Comparison of ENCODE assay signal across 8 mouse cellular contexts in the genomic region with DNA sequence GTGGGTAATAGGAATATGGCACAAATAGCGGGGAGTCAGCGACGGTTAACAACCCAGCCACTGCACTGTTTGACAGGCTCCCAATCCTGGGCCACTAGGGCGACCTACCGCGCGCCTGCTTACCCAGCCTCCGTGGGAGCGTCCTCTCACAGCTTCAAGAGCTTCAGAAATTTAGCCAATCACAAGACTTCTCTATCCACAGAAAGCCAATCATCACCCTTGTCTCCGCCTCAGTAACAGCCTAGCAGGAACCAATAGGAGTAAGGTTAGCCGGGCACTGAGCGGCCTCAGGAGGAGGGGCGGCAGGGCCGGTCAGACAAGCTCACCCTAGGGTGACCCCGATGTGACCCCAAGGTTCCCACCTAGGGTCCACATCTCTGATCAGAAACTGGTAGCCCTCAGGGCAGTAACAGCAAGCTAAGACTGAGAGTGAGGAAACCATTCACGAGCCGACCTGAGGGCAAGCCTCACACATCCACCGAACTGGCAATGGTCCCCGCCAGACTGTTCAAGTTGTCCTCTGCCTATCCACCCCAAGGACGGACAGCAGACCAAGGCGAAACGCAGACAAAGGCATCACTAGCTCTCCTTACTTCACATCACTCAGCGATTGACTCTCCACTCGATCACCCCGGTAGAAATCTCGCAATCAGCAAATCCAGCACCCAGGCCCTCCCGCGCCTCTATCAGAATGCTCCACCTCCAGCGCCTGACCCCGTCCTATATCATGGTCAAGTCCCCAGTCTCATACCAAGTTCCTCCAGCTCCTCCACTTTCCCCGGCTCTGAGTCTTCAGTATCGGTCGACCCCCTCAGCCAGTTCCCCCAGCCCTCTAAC. TPM values are rescaled to one million over a fixed set of nuclear protein-coding genes. Genes with fewer than 3 reads are reported as not detected.
A peak's percentile ranks its signal among the peaks of the same experiment; 100 is the strongest.
DNase-seq lines count a peak whose midpoint lies in the region; ATAC-seq lines count a peak whose summit lies in the region.

No protein-coding gene starts in this region.

- H3K4me2 ChIP-seq in lung, embryonic 16.5 days (ENCODE audit: low read depth, low read length) = peak overlapping the region; percentile 91

- no peaks in the 10 kb centered on the region for H3K9me3 ChIP-seq in hindbrain, embryonic 10.5 days
- no peaks in the 10 kb centered on the region for H3K9me3 ChIP-seq in lung, embryonic 16.5 days (ENCODE audit: control insufficient read depth, low read length)

- peak; percentile 68 for ATAC-seq in lung, embryonic 16.5 days (ENCODE audit: low read depth)

- H3K9ac ChIP-seq in lung, embryonic 16.5 days (ENCODE audit: low read length) = peak overlapping the region; percentile 93

- no peaks in the 10 kb centered on the region for H3K27me3 ChIP-seq in hindbrain, embryonic 10.5 days (ENCODE audit: insufficient read depth, poor library complexity, severe bottlenecking)
- no peaks in the 10 kb centered on the region for H3K27me3 ChIP-seq in lung, embryonic 16.5 days (ENCODE audit: control insufficient read depth, insufficient read depth, low read depth, low read length)

- WGBS in hindbrain, embryonic 10.5 days = under 1% methylated on average over 33 of the region's 33 CpGs
- WGBS in lung, embryonic 16.5 days = 1% methylated on average over 33 of the region's 33 CpGs

- peaks cover 70% of the 10 kb centered on the region for H3K36me3 ChIP-seq in hindbrain, embryonic 10.5 days
- peaks cover 41% of the 10 kb centered on the region for H3K36me3 ChIP-seq in lung, embryonic 16.5 days (ENCODE audit: control insufficient read depth, insufficient read depth, low read length)

- peak overlapping the region; percentile 99 for H3K27ac ChIP-seq in hindbrain, embryonic 10.5 days
- peak overlapping the region; percentile 96 for H3K27ac ChIP-seq in lung, embryonic 16.5 days (ENCODE audit: low read length)

- peak; percentile 95 for DNase-seq in MEL-GATA-1-ER (ENCODE audit: extremely low read depth, low read depth)
- peak; percentile 95 for DNase-seq in cerebellum, adult 9-10 months
- DNase-seq in frontal cortex, adult 2 months (ENCODE audit: extremely low spot score in 1 of 2, low spot score in 1 of 2) = peak; percentile 90 to 93
- DNase-seq in hindbrain, embryonic 10.5 days (ENCODE audit: low spot score) = peak; percentile 86
- peak; percentile 94 for DNase-seq in layer of hippocampus, adult 9-11 months
- peak; percentile 57 for DNase-seq in ovary, postnatal 10 days (ENCODE audit: low spot score)
- DNase-seq in thymus, postnatal 0 days (ENCODE audit: low spot score) = peak; percentile 90

- H3K4me3 ChIP-seq in hindbrain, embryonic 10.5 days = peak overlapping the region; percentile 82
- H3K4me3 ChIP-seq in lung, embryonic 16.5 days (ENCODE audit: low read length) = peak overlapping the region; percentile 77

- H3K4me1 ChIP-seq in hindbrain, embryonic 10.5 days (replicated peaks) = peaks cover 58% of the 10 kb centered on the region
- peaks cover 29% of the 10 kb centered on the region for H3K4me1 ChIP-seq in lung, embryonic 16.5 days (replicated peaks; ENCODE audit: control insufficient read depth, insufficient read depth, low read length)

RNA-seq across cellular contexts. Expression of a gene that starts 4.7 kb away (rescaled TPM):
- 12.3 and 12.7 TPM in 2 replicates for polyA plus RNA-seq in frontal cortex, adult 2 months (2012; rRNA removed)
- 37.9 and 43.4 TPM in 2 replicates for polyA plus RNA-seq in hindbrain, embryonic 10.5 days (2016; fragmentation: Nextera tagmentation; extraction: Ambion mirVana)
- 25.2 and 26.0 TPM in 2 replicates for polyA plus RNA-seq in lung, embryonic 16.5 days (2015; fragmentation: Nextera tagmentation; extraction: Ambion mirVana)
- polyA plus RNA-seq in thymus, postnatal 0 days (2015; fragmentation: Nextera tagmentation; extraction: Ambion mirVana) = 31.5 and 45.6 TPM in 2 replicates

RNA-seq across cellular contexts. Expression of a gene that starts 10.7 kb away (rescaled TPM):
- polyA plus RNA-seq in frontal cortex, adult 2 months (2012; rRNA removed) = 4.1 and 4.6 TPM in 2 replicates
- 22.1 and 22.2 TPM in 2 replicates for polyA plus RNA-seq in hindbrain, embryonic 10.5 days (2016; fragmentation: Nextera tagmentation; extraction: Ambion mirVana)
- 54.7 and 57.4 TPM in 2 replicates for polyA plus RNA-seq in lung, embryonic 16.5 days (2015; fragmentation: Nextera tagmentation; extraction: Ambion mirVana)
- polyA plus RNA-seq in thymus, postnatal 0 days (2015; fragmentation: Nextera tagmentation; extraction: Ambion mirVana) = 10.4 and 12.9 TPM in 2 replicates

RNA-seq across cellular contexts. Expression of a gene that starts 13.3 kb away (rescaled TPM):
- polyA plus RNA-seq in frontal cortex, adult 2 months (2012; rRNA removed) = 34.2 and 35.7 TPM in 2 replicates
- polyA plus RNA-seq in hindbrain, embryonic 10.5 days (2016; fragmentation: Nextera tagmentation; extraction: Ambion mirVana) = 47.2 and 51.7 TPM in 2 replicates
- 32.3 and 32.6 TPM in 2 replicates for polyA plus RNA-seq in lung, embryonic 16.5 days (2015; fragmentation: Nextera tagmentation; extraction: Ambion mirVana)
- 25.9 and 28.3 TPM in 2 replicates for polyA plus RNA-seq in thymus, postnatal 0 days (2015; fragmentation: Nextera tagmentation; extraction: Ambion mirVana)

RNA-seq across cellular contexts. Expression of a gene that starts 13.5 kb away (rescaled TPM):
- 179 and 182 TPM in 2 replicates for polyA plus RNA-seq in frontal cortex, adult 2 months (2012; rRNA removed)
- 148 and 159 TPM in 2 replicates for polyA plus RNA-seq in hindbrain, embryonic 10.5 days (2016; fragmentation: Nextera tagmentation; extraction: Ambion mirVana)
- 158 and 165 TPM in 2 replicates for polyA plus RNA-seq in lung, embryonic 16.5 days (2015; fragmentation: Nextera tagmentation; extraction: Ambion mirVana)
- 194 and 211 TPM in 2 replicates for polyA plus RNA-seq in thymus, postnatal 0 days (2015; fragmentation: Nextera tagmentation; extraction: Ambion mirVana)

RNA-seq across cellular contexts. Expression of a gene that starts 39.6 kb away (rescaled TPM):
- 374 and 399 TPM in 2 replicates for polyA plus RNA-seq in frontal cortex, adult 2 months (2012; rRNA removed)
- 45.1 and 46.9 TPM in 2 replicates for polyA plus RNA-seq in hindbrain, embryonic 10.5 days (2016; fragmentation: Nextera tagmentation; extraction: Ambion mirVana)
- polyA plus RNA-seq in lung, embryonic 16.5 days (2015; fragmentation: Nextera tagmentation; extraction: Ambion mirVana) = 56.9 and 60.3 TPM in 2 replicates
- 10.7 and 13.2 TPM in 2 replicates for polyA plus RNA-seq in thymus, postnatal 0 days (2015; fragmentation: Nextera tagmentation; extraction: Ambion mirVana)

Comparison
In these comparisons a context has a peak if more than half of its experiments do, and no peak if none do; other contexts are left out.
1. Peak in every context shown above with its lines: DNase-seq, ATAC-seq, H3K4me3 ChIP-seq and H3K27ac ChIP-seq.